Mouse (Mus musculus): ENCODE measurements around the gene Actl7a.

The Actl7a gene

DNA sequence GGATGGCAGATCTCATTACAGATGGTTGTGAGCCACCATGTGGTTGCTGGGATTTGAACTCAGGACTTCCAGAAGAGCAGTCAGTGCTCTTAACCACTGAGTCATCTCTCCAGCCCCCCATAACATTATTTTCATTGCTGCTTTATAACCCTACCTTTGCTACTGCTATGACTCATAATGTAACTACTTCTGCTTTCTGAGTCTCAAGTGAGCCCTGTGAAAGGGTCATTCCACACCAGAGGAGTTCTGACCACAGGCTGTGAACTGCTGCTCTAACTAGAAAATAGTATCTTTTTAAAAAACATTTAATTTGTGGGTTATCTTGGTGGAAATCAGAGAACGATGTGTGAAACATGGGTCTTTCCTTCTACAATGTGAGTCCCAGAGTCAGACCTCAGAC lies 14.5 kb downstream of the Actl7a start:
- no peak for DNase-seq (ENCODE audit: low spot score)

DNA sequence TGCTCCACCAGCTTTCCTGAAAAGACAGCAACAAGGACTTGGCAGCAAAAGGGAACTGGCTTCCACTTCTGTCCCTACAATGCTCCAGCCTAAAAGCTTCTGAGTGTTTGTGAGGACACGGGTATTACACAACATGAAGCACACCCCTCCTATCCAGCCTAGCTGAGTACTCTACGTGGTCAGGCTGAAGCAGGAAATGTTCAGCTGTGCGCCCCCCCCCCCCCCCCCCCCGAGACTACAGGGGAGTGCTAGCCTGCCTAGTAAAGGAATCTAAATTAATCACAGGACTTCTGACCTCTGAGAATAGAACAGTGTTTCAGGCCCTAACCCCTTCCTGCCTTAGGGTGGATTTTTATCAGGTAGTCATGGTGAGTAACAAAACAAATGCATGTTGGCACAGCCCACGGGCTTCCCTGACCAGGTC lies 24.7 kb downstream of the Actl7a start:
- no peak for DNase-seq (ENCODE audit: low spot score)

DNA sequence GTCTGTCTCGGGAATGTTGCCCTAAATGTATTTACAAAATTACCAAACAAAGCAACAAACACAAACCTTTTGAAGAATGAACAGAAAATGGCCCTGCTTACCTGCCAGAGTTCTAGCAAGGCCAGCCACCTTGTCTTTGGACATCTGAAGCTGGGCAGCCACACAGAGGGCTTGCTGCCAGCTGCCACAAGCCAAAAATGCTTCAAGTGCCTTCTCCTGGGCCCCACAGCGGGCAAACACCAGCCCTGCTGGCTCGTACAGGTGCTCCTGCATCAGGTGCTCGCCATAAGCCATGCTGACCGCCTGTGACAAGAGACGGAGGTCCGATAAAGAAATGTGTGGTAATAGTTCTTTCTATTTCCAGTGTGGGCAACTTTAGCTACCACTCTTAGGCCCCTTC lies 25.7 kb downstream of the Actl7a start:
- no peak for DNase-seq (ENCODE audit: low spot score)

DNA sequence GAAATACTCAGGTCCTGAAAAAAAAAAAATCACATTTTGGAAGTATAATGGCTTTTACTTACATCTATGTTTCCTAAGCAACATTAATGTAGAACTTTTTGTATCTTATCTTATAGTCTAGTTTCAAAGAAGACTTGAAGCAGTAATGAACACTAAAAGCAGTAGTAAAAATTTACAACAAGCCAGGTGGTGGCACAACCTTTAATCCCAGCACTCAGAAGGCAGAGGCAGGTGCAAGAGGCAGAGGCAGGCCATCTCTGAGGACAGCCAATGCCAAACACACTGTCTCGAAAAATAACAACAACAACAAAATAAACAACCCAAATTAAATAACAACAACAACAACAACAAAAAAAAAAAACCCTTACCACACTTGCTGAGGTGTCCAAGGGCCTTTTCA lies 27.9 kb downstream of the Actl7a start:
- no peak for DNase-seq (ENCODE audit: low spot score)

DNA sequence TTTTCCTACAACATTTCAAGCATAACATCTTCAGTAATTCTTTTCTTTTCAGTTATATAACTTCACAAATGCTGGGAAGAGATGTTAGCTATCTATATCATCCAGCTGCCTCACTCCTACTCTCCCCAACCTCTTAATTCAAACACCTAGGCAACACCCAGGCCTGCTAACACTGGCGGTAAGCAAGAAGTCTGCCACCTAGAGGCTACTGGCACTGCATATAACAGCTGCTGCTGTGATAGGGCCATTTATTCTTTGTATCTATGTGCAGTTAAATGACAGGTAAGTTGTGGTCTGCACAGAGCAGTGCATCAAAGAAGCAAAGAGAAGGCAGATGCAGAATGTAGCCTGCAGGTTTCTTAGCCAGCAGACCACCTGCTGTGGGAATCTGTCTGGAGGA lies 48.2 kb downstream of the Actl7a start:
- DNase-seq (ENCODE audit: low spot score), result no peak
